Mouse (Mus musculus): ENCODE data around the gene Glis2. TPM values are rescaled to one million over a fixed set of nuclear protein-coding genes. Genes with fewer than 3 reads are reported as not detected.

Glis2 gene
- polyA plus RNA-seq, 1 experiment from 2014 or later: 13.2 TPM

GRCm38 (mm10) chr16:4596836-4597235 is 2.3 kb downstream of the Glis2 start:
- no peak for ATAC-seq (ENCODE audit: low FRiP score, low TSS enrichment)
- WGBS: 33% methylated on average over 2 of the region's 2 CpGs

GRCm38 (mm10) chr16:4597296-4597695 is 2.8 kb downstream of the Glis2 start:
- Histone ChIP-seq H3K27me3 (ENCODE audit: control insufficient read depth, insufficient read depth, low read length) (no peaks in the 10 kb centered on the region), H3K36me3 (ENCODE audit: control insufficient read depth, insufficient read depth, low read length) (no peaks in the 10 kb centered on the region), H3K4me1 (ENCODE audit: control insufficient read depth, insufficient read depth, low read length) (peaks cover 62% of the 10 kb centered on the region), H3K9me3 (ENCODE audit: control insufficient read depth, low read length) (no peaks in the 10 kb centered on the region), H3K27ac (replicated peaks; ENCODE audit: low read depth, low read length) (no peak overlapping the region), H3K4me3 (replicated peaks; ENCODE audit: low read depth, low read length) (0 out of 2 replicates have a peak overlapping the region, but pooled peaks have one; percentile 10), H3K4me2 (ENCODE audit: low read length) (peak overlapping the region; percentile 98), H3K9ac (replicated peaks; ENCODE audit: low read length) (peak overlapping the region; percentile 42; the same call in 1 of the 2 replicates)
- no peak for DNase-seq
- no peak for ATAC-seq (ENCODE audit: low FRiP score, low TSS enrichment)
- 58% methylated on average over 7 of the region's 7 CpGs for WGBS

More at GRCm38 (mm10) chr16:4596836-4597235, 2.3 kb downstream of the Glis2 start:
- Histone ChIP-seq H3K36me3 (ENCODE audit: control insufficient read depth, insufficient read depth, low read length) (no peaks in the 10 kb centered on the region), H3K4me2 (ENCODE audit: low read length) (peak overlapping the region; percentile 98), H3K27ac (replicated peaks; ENCODE audit: low read depth, low read length) (no peak overlapping the region), H3K27me3 (ENCODE audit: control insufficient read depth, insufficient read depth, low read length) (no peaks in the 10 kb centered on the region), H3K4me3 (replicated peaks; ENCODE audit: low read depth, low read length) (0 out of 2 replicates have a peak overlapping the region, but pooled peaks have one; percentile 83), H3K4me1 (ENCODE audit: control insufficient read depth, insufficient read depth, low read length) (peaks cover 57% of the 10 kb centered on the region), H3K9ac (replicated peaks; ENCODE audit: low read length) (peak overlapping the region; percentile 91; the same call in 1 of the 2 replicates), H3K9me3 (ENCODE audit: control insufficient read depth, low read length) (no peaks in the 10 kb centered on the region)
- DNase-seq: no peak

- H3K4me2 ChIP-seq (ENCODE audit: low read length): peak overlapping the region; percentile 98
- ATAC-seq (ENCODE audit: low FRiP score, low TSS enrichment) (no peak), DNase-seq (no peak)
- H3K27ac ChIP-seq (replicated peaks; ENCODE audit: low read depth, low read length): 0 out of 2 replicates have a peak overlapping the region, but pooled peaks have one; percentile 45
- H3K27me3 ChIP-seq (ENCODE audit: control insufficient read depth, insufficient read depth, low read length): no peaks in the 10 kb centered on the region
- peaks cover 59% of the 10 kb centered on the region for H3K4me1 ChIP-seq (ENCODE audit: control insufficient read depth, insufficient read depth, low read length)
- no peaks in the 10 kb centered on the region for H3K9me3 ChIP-seq (ENCODE audit: control insufficient read depth, low read length)
- no peak overlapping the region for H3K4me3 ChIP-seq (replicated peaks; ENCODE audit: low read depth, low read length)
- H3K9ac ChIP-seq (replicated peaks; ENCODE audit: low read length): peak overlapping the region; percentile 31; the same call in 1 of the 2 replicates
- 64% methylated on average over 5 of the region's 5 CpGs for WGBS
- H3K36me3 ChIP-seq (ENCODE audit: control insufficient read depth, insufficient read depth, low read length): no peaks in the 10 kb centered on the region
Observed at GRCm38 (mm10) chr16:4598041-4598440, 3.5 kb downstream of the Glis2 start.

GRCm38 (mm10) chr16:4598891-4599543 is 4.5 kb downstream of the Glis2 start:
- DNase-seq: peak; percentile 40
- H3K27ac ChIP-seq (replicated peaks; ENCODE audit: low read depth, low read length): 0 out of 2 replicates have a peak overlapping the region, but pooled peaks have one; percentile 14
- H3K9ac ChIP-seq (replicated peaks; ENCODE audit: low read length): 0 out of 2 replicates have a peak overlapping the region, but pooled peaks have one; percentile 34
- H3K9me3 ChIP-seq (ENCODE audit: control insufficient read depth, low read length): no peaks in the 10 kb centered on the region
- peaks cover 59% of the 10 kb centered on the region for H3K4me1 ChIP-seq (ENCODE audit: control insufficient read depth, insufficient read depth, low read length)
- peak overlapping the region; percentile 21 for H3K4me2 ChIP-seq (ENCODE audit: low read length)
- no peak for ATAC-seq (ENCODE audit: low FRiP score, low TSS enrichment)
- no peaks in the 10 kb centered on the region for H3K27me3 ChIP-seq (ENCODE audit: control insufficient read depth, insufficient read depth, low read length)
- H3K4me3 ChIP-seq (replicated peaks; ENCODE audit: low read depth, low read length): no peak overlapping the region
- WGBS: 22% methylated on average over 6 of the region's 6 CpGs
- no peaks in the 10 kb centered on the region for H3K36me3 ChIP-seq (ENCODE audit: control insufficient read depth, insufficient read depth, low read length)

GRCm38 (mm10) chr16:4599616-4600015 is 5.1 kb downstream of the Glis2 start:
- H3K4me2 ChIP-seq (ENCODE audit: low read length): no peak overlapping the region
- no peak overlapping the region for H3K4me3 ChIP-seq (replicated peaks; ENCODE audit: low read depth, low read length)
- WGBS: 86% methylated on average over 3 of the region's 3 CpGs
- H3K9me3 ChIP-seq (ENCODE audit: control insufficient read depth, low read length): no peaks in the 10 kb centered on the region
- ATAC-seq (ENCODE audit: low FRiP score, low TSS enrichment) (no peak), DNase-seq (no peak)
- H3K9ac ChIP-seq (replicated peaks; ENCODE audit: low read length): no peak overlapping the region
- H3K27me3 ChIP-seq (ENCODE audit: control insufficient read depth, insufficient read depth, low read length): no peaks in the 10 kb centered on the region
- no peaks in the 10 kb centered on the region for H3K36me3 ChIP-seq (ENCODE audit: control insufficient read depth, insufficient read depth, low read length)
- H3K27ac ChIP-seq (replicated peaks; ENCODE audit: low read depth, low read length): no peak overlapping the region
- H3K4me1 ChIP-seq (ENCODE audit: control insufficient read depth, insufficient read depth, low read length): peaks cover 62% of the 10 kb centered on the region

- ATAC-seq (ENCODE audit: low FRiP score, low TSS enrichment): no peak
- H3K36me3 ChIP-seq (ENCODE audit: control insufficient read depth, insufficient read depth, low read length): no peaks in the 10 kb centered on the region
- 85% methylated on average over 9 of the region's 9 CpGs for WGBS
- H3K4me3 ChIP-seq (replicated peaks; ENCODE audit: low read depth, low read length): no peak overlapping the region
- H3K27me3 ChIP-seq (ENCODE audit: control insufficient read depth, insufficient read depth, low read length): no peaks in the 10 kb centered on the region
- H3K4me1 ChIP-seq (ENCODE audit: control insufficient read depth, insufficient read depth, low read length): peaks cover 67% of the 10 kb centered on the region
- no peaks in the 10 kb centered on the region for H3K9me3 ChIP-seq (ENCODE audit: control insufficient read depth, low read length)
- DNase-seq: no peak
- no peak overlapping the region for H3K4me2 ChIP-seq (ENCODE audit: low read length)
- H3K9ac ChIP-seq (replicated peaks; ENCODE audit: low read length): no peak overlapping the region
- no peak overlapping the region for H3K27ac ChIP-seq (replicated peaks; ENCODE audit: low read depth, low read length)
Observed at GRCm38 (mm10) chr16:4600701-4601310, 6.3 kb downstream of the Glis2 start.

- Histone ChIP-seq H3K9me3 (ENCODE audit: control insufficient read depth, low read length) (no peaks in the 10 kb centered on the region), H3K9ac (replicated peaks; ENCODE audit: low read length) (no peak overlapping the region), H3K27ac (replicated peaks; ENCODE audit: low read depth, low read length) (no peak overlapping the region), H3K27me3 (ENCODE audit: control insufficient read depth, insufficient read depth, low read length) (no peaks in the 10 kb centered on the region), H3K4me2 (ENCODE audit: low read length) (no peak overlapping the region), H3K4me3 (replicated peaks; ENCODE audit: low read depth, low read length) (no peak overlapping the region), H3K4me1 (ENCODE audit: control insufficient read depth, insufficient read depth, low read length) (peaks cover 65% of the 10 kb centered on the region), H3K36me3 (ENCODE audit: control insufficient read depth, insufficient read depth, low read length) (no peaks in the 10 kb centered on the region)
- 21% methylated on average over 3 of the region's 3 CpGs for WGBS
- no peak for DNase-seq
- ATAC-seq (ENCODE audit: low FRiP score, low TSS enrichment): no peak
Observed at GRCm38 (mm10) chr16:4602189-4602588, 7.7 kb downstream of the Glis2 start.

GRCm38 (mm10) chr16:4602766-4603452 is 8.4 kb downstream of the Glis2 start:
- 36% methylated on average over 7 of the region's 7 CpGs for WGBS
- Histone ChIP-seq H3K27ac (replicated peaks; ENCODE audit: low read depth, low read length) (no peak overlapping the region; the same call in 1 of the 2 replicates), H3K4me3 (replicated peaks; ENCODE audit: low read depth, low read length) (no peak overlapping the region), H3K36me3 (ENCODE audit: control insufficient read depth, insufficient read depth, low read length) (no peaks in the 10 kb centered on the region), H3K4me2 (ENCODE audit: low read length) (no peak overlapping the region), H3K27me3 (ENCODE audit: control insufficient read depth, insufficient read depth, low read length) (no peaks in the 10 kb centered on the region), H3K9me3 (ENCODE audit: control insufficient read depth, low read length) (no peaks in the 10 kb centered on the region), H3K4me1 (ENCODE audit: control insufficient read depth, insufficient read depth, low read length) (peaks cover 59% of the 10 kb centered on the region), H3K9ac (replicated peaks; ENCODE audit: low read length) (no peak overlapping the region; the same call in 1 of the 2 replicates)
- DNase-seq: no peak
- no peak for ATAC-seq (ENCODE audit: low FRiP score, low TSS enrichment)

All from midbrain, embryonic 14.5 days (tissue).